Mouse (Mus musculus) retina, embryonic 14.5 days (tissue): ENCODE data around the gene Sema6d.

Experiments
- DNase-seq: peaks from one replicate; pipeline ENCODE4 v3.0.0-alpha.2; 2015; ENCODE audit warnings: low spot score

The Sema6d gene

DNA sequence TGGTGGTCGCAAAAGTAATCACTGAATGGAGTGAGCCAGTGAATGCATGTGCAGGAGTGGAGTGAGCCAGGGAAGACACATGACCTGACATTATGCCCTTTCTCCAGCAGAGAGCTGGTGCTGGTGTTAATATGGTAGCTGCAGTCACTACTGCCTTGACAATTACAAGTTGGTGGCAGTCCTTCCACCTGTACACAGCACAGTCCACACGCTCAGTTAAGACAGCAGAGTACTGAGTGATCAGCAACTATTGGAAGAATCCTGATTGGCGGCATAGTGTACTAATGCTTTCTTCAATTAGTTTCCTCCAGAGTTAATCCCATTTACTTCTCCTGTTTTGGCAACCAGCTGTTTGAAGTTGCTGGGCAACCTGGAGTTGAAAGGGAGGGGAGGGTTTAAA, 81.9 kb downstream of the Sema6d start:
- no peak for DNase-seq

GRCm38 (mm10) chr2:124176265-124176664, 86.5 kb downstream of the Sema6d start:
- no peak for DNase-seq

- no peak for DNase-seq
Measured at GRCm38 (mm10) chr2:124176711-124177169, 87.0 kb downstream of the Sema6d start.

GRCm38 (mm10) chr2:124189271-124189670, 99.5 kb downstream of the Sema6d start:
- no peak for DNase-seq

- no peak for DNase-seq
Measured at GRCm38 (mm10) chr2:124194041-124194440, 104.3 kb downstream of the Sema6d start.

DNA sequence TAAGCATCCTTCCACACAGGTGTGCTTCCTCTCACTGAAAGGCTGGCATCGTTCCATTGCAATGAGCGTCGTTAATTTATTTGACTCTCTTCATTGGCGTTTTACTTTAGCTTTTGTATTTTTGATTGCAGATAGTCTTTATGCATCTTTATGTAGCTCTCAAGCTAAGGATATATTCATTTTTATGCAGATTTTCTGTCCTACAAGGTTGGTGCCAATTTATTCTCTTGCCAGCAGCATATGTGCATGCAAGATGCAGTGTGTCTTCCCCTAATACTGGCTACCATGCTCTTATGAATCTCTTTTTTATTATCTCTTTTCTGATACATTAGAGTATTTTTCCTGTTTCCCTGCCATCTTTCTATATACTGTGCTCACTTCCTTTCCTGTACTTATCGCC, 111.7 kb downstream of the Sema6d start:
- no peak for DNase-seq

DNA sequence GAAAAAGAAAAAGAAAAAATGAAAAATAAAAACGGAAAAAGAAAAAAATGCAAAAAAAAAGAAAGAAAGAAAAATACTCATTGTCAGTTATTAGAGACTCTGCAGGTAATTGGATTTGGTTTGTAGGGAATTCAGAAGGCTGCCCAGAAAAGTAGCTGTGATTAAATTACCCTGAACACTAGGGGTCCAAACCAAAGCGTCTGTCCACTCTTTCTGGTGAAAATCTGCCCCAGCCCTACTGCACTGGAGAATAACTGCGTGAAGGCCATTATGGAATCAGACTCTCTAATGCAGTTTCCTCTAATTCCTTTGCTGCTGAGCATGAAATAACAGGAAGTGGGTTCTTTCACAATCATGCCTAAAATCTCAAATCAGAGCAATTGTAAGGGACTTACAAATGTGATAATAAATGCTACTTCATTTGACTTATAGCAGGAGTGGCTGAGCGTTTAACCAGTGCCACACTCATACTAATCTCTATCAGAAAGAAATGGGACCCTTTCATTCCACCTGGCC, 112.8 kb downstream of the Sema6d start:
- DNase-seq = no peak

DNA sequence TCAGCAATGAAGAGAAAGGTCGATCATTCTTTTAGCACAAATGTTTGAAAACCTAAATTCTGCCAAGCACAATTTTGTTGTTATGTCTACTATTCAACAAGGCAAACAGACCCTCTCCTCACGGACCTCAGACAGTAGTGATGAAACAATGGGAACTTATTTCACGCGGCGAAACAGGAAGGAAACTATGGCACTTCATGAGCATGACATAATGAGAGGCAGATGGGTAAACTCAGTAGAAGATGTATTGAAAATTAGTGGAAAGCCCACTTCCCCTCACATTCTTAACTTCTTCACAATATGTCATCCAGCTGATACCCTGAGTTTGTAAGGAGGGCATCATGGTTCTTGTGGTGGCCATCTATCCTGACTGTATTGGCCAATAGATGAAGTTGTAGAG, 116.0 kb downstream of the Sema6d start:
- no peak for DNase-seq

GRCm38 (mm10) chr2:124208251-124208650, 118.5 kb downstream of the Sema6d start:
- no peak for DNase-seq

GRCm38 (mm10) chr2:124223559-124223958, 133.8 kb downstream of the Sema6d start:
- no peak for DNase-seq

- DNase-seq = no peak
Measured at GRCm38 (mm10) chr2:124224328-124224727, 134.6 kb downstream of the Sema6d start.

GRCm38 (mm10) chr2:124234636-124235221, 145.0 kb downstream of the Sema6d start:
- DNase-seq = no peak

DNA sequence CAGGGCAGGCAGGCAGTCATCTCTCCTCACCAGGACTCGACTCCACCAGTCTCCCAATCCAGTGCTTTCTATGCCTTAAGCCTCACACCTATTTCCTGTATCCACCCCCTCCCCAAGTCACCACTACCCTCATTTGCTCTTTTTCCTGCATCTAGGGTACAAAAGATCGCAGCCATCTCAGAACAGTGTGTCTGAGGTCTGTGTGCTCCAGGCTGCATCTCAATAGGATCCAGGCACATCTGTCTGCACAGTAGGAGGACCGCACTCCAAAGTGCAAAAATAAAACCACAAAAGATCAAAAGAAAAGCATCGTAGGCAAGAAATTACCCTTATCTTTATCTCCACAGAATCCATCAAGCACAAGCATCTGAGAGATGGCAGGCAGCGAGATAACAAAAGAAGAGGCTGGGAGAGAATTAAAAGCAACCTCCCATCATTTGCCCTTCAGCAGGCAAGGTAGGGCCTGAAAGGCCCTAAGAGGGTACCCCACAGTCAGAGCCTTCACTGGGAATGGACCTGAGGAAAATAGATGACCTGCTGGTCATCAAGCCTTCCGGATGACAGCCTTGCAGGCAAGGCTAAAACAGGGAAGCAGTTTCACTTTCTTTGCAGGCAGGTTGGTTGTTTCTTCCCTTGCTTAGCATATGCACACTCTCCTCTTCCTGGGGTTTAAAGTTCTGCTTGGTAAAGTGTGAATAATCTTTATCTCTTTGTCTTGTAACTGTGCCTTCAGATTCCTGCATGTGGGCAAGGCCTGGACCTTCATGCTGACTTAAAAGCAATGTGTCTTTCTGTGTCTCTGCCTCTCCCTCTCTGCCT, 145.7 kb downstream of the Sema6d start:
- DNase-seq = no peak

DNA sequence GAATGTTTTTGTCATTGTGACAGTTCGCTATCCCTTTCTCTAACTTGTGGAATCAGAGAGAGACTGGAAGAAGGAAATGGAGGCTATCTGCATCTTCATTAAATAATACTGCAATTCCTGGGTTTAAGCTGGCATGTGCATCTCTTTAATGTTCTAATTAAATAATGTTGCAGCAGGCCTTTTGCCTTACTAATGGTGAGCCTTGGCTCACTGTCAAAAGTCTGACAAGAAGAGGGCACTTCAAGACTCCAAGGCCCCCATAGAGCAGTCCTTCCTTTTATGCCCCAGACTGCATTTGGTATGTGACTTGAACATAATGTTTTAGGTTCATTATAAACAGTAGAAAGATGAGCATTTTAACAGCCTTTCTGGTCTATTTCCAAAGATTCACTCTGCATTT, 147.1 kb downstream of the Sema6d start:
- DNase-seq = no peak

- no peak for DNase-seq
Measured at GRCm38 (mm10) chr2:124243608-124244007, 153.8 kb downstream of the Sema6d start.

DNA sequence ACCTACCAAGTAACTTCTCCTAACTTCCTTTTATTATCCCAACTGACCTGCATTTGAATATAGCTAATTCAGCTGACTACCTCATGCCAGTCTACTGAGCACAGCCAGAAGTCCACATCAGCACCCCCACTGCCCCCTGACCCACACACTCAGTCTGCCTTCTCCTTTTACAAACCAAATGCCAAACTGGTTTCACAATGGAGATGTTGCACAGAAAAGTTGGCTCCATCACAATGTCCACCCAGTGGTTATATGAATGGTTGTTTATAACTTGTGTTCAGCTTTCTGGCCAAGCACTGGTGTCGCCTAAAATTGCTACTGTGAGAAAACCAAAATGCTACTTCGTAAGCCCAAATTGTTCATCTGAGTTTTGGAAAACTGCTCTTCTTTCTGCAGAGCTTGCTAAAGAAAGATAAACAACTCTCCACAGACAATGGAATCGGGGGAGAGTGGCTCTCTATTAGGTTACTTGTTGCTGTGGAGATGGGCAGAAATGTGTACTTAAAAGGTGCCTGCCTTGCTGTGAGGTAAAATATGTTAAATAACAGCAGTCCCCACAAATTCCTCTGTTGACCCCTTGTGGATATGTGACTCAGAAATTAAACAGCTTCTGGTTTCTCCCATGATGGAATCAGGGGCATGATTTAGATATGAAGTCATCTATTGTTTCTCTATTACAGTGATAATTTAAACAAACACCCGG, 154.9 kb downstream of the Sema6d start:
- no peak for DNase-seq

GRCm38 (mm10) chr2:124258108-124258507, 168.3 kb downstream of the Sema6d start:
- DNase-seq = peak; percentile 40

GRCm38 (mm10) chr2:124264309-124264708, 174.5 kb downstream of the Sema6d start:
- no peak for DNase-seq

- no peak for DNase-seq
Measured at GRCm38 (mm10) chr2:124271156-124271555, 181.4 kb downstream of the Sema6d start.

DNA sequence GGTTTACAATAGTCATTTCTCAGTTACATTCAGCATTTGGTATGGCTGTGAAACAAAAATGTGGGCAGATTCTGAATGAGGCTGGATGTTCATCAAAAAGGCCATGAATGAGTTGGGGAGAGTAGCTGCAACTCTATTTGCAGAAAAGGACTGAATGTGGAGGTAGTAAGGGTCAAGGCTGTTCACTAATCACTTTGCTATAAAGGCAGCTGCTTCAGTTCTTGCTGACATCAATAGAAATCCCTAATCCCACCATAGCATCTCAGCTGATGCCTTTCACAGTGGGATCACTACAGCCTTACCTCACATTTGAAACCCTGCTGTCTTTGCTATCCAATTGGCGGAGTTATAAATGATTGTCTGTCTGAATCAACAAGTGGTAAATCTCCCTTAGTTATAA, 187.7 kb downstream of the Sema6d start:
- DNase-seq = no peak

GRCm38 (mm10) chr2:124285109-124285508, 195.3 kb downstream of the Sema6d start:
- no peak for DNase-seq

- no peak for DNase-seq
Measured at GRCm38 (mm10) chr2:124289356-124289755, 199.6 kb downstream of the Sema6d start.

- no peak for DNase-seq
Measured at GRCm38 (mm10) chr2:124291145-124291544, 201.4 kb downstream of the Sema6d start.
